Mouse (Mus musculus): ENCODE results near the gene Rps11.

DNA sequence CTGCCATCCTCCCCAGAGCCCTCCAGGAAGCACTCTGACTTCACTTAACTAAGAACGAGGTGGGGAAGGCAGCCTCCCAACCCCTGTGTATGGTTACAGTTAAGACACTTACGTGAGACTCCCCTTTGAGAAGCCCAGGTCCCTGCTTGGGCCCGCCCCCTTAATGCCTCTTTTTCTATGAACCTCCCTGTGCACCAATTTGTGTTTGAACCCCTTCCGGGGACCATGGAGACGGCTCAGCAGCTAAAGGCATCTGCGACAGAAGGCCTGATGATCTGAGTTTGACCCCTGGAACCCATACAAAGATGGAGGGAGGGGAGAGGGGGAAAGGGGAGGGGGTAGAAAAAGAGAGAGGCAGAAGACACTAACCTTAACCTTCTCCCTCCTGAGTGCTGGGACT lies 17.8 kb downstream of the Rps11 start:
- TF ChIP-seq CTCF (IDR thresholded peaks at IDR 0.05; ENCODE audit: control insufficient read depth, insufficient read depth, insufficient read length), result no peak
- no peak for TF ChIP-seq MYOG (IDR thresholded peaks at IDR 0.05; ENCODE audit: control insufficient read depth, extremely low read depth, insufficient read length)
- no peak for TF ChIP-seq USF1 (IDR thresholded peaks at IDR 0.05; ENCODE audit: low read depth)
- TF ChIP-seq CEBPB (IDR thresholded peaks at IDR 0.05; ENCODE audit: low read depth), result no peak
- TF ChIP-seq MYOD1 (IDR thresholded peaks at IDR 0.05; ENCODE audit: control insufficient read depth, insufficient read length, low read depth), result no peak
- no peak for TF ChIP-seq MAX (IDR thresholded peaks at IDR 0.05)

All from C2C12 (cell line).